Mouse (Mus musculus) hindbrain, embryonic 14.5 days (tissue): ENCODE measurements around the gene Casq1. TPM values are rescaled to one million over a fixed set of nuclear protein-coding genes. Genes with fewer than 3 reads are reported as not detected.

Source experiments
- ATAC-seq: fragments of 200-750 bp; cut with Nextera tagmentation; 2 replicates; pipeline ENCODE4 v1.8.0; 2017; ENCODE audit warnings: moderate number of reproducible peaks, mild to moderate bottlenecking, moderate TSS enrichment, moderate library complexity; ENCODE audit not compliant: low FRiP score
- DNase-seq: peaks from one replicate; pipeline ENCODE4 v3.0.0-alpha.2; 2015; ENCODE audit warnings: low spot score
- H3K27ac ChIP-seq: fragments of 300-500 bp; sonication (generic); 2 replicates; pipeline ENCODE4 v1.5.1; 2014; ENCODE audit warnings: mild to moderate bottlenecking, moderate library complexity
- H3K27me3 ChIP-seq: fragments of 300-500 bp; sonication (generic); 2 replicates; pipeline ENCODE4 v1.6.1; 2014; ENCODE audit warnings: mild to moderate bottlenecking, low read length, mixed read lengths; ENCODE audit not compliant: control insufficient read depth, insufficient read depth
- H3K36me3 ChIP-seq: fragments of 300-500 bp; sonication (generic); replicated peaks from 2 replicates; pipeline ENCODE4 v1.6.1; 2014; ENCODE audit not compliant: control insufficient read depth, insufficient read depth
- H3K4me1 ChIP-seq: fragments of 300-500 bp; sonication (generic); replicated peaks from 2 replicates; pipeline ENCODE4 v1.6.1; 2014; ENCODE audit warnings: antibody characterized with exemption, low read length, mixed read lengths; ENCODE audit not compliant: control insufficient read depth, insufficient read depth
- H3K4me2 ChIP-seq: fragments of 300-500 bp; sonication (generic); replicated peaks from 2 replicates; pipeline ENCODE4 v1.6.1; 2014; ENCODE audit warnings: mild to moderate bottlenecking, moderate library complexity
- H3K4me3 ChIP-seq: fragments of 300-500 bp; sonication (generic); replicated peaks from 2 replicates; pipeline ENCODE4 v1.5.1; 2014; ENCODE audit warnings: mild to moderate bottlenecking, low read length
- H3K9ac ChIP-seq: fragments of 300-500 bp; sonication (generic); 2 replicates; pipeline ENCODE4 v1.6.1; 2014
- H3K9me3 ChIP-seq: fragments of 300-500 bp; sonication (generic); 2 replicates; pipeline ENCODE4 v1.6.1; 2016; ENCODE audit warnings: low read length; ENCODE audit not compliant: control insufficient read depth
- WGBS: fragments of 180-500 bp; shearing (Covaris S2); extraction: QIAGEN DNeasy Blood & Tissue Kit; methylation state at CpG from one replicate; pipeline ENCODE4 v1.1.7; 2014; 5-methylcytosine and 5-hydroxymethylcytosine counted together
- polyA plus RNA-seq: library from polyadenylated mRNA; unstranded; fragments of >200 nt; fragmentation: Nextera tagmentation; extraction: Ambion mirVana; gene quantifications from 2 replicates; pipeline ENCODE4 v1.2.1, GENCODE M21; 2014

The Casq1 gene
- polyA plus RNA-seq, 1 experiment from 2014 or later, result 1.4 TPM

DNA sequence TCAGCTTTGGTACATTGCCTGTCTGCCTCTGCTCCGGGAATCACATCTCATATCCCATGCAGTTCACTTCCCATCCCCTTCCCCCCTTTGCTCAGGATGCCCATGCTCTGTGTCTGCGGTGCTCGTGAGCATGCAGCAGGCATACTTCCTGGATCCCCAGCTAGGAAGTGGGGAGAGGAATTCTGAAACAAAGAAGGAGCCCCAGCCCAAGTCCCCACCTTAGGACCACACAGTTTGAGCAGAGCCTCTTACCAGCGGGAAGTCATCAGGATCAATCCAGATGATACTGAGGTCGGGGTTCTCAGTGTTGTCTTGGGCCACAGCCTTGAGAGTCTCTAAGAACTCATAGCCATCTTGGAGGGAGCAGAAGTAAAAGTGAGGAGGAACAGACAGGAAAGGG, 6.9 kb downstream of the Casq1 start:
- peaks cover 4% of the 10 kb centered on the region; the same call in 1 of the 2 replicates for H3K4me1 ChIP-seq
- H3K27ac ChIP-seq, result 0 out of 2 replicates have a peak overlapping the region, but pooled peaks have one; percentile 5
- H3K36me3 ChIP-seq, result no peaks in the 10 kb centered on the region
- no peak overlapping the region for H3K9ac ChIP-seq
- ATAC-seq (no peak), DNase-seq (no peak)
- no peaks in the 10 kb centered on the region for H3K27me3 ChIP-seq
- no peak overlapping the region for H3K4me2 ChIP-seq
- H3K9me3 ChIP-seq, result no peaks in the 10 kb centered on the region
- 48% methylated on average over 5 of the region's 5 CpGs for WGBS
- H3K4me3 ChIP-seq, result no peak overlapping the region

GRCm38 (mm10) chr1:172207111-172207584, 12.5 kb downstream of the Casq1 start:
- peak; percentile 3; the same call in 1 of the 2 replicates for ATAC-seq
- peak overlapping the region; percentile 97 for H3K27ac ChIP-seq
- WGBS, result 10% methylated on average over 7 of the region's 7 CpGs
- no peak for DNase-seq
- no peaks in the 10 kb centered on the region for H3K36me3 ChIP-seq
- H3K27me3 ChIP-seq, result no peaks in the 10 kb centered on the region
- no peaks in the 10 kb centered on the region for H3K9me3 ChIP-seq
- peaks cover 47% of the 10 kb centered on the region for H3K4me1 ChIP-seq
- peak overlapping the region; percentile 88 for H3K4me3 ChIP-seq
- H3K9ac ChIP-seq, result peak overlapping the region; percentile 98
- H3K4me2 ChIP-seq, result peak overlapping the region; percentile 94

DNA sequence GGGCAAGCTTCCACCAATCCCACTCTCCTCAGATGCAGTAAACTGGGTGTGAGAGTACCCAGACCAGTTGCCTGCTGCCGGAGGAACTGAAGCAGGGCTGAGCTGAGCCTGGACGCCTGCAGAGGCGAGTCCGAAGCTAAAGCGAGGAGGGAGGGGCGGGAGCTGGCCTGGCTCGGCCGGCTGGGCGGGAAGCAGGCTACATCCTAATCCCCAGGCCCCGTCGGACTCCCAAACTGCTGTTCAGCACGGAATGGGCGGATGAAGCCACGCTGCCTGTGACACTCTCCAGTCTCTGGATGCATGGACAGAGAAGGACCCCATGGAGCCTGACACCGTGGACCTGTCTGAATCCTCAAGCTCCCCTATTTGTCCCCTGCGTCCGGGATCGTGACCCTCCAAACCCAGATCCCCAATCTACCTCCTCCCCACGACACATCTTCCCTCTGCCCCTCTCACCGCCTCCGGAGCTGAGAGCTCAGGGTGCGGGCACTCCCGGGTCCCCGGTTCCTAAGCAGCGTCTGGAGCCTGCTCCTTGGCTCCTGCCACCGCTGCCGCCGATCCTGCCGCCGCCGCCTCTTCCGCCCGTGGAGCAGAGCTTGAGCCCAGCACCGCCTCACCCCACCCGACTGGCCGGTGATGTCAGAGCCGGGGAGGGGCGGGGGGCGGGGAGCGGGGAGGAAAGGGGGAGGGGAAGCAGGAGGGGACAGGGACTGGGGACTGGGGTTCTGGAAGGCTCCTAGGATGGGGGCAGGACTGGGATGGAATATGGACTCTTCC, 13.3 kb downstream of the Casq1 start, which contains the start of gene Pea15a:
Gene Pea15a, minus strand, starts transcription at position 664 of the 777 bp plus-strand sequence.
- peak within 1 kb of the TSS; percentile 98 for H3K9ac ChIP-seq
- WGBS, result under 1% methylated on average over 36 of the region's 40 CpGs
- peak; percentile 79 for ATAC-seq

GRCm38 (mm10) chr1:172205741-172206087, 14.0 kb downstream of the Casq1 start:
- peaks cover 62% of the 10 kb centered on the region for H3K4me1 ChIP-seq

More for the DNA sequence above, 13.3 kb downstream of the Casq1 start, which contains the start of gene Pea15a:
- Histone ChIP-seq H3K27me3 (no peaks in the 10 kb centered on the region), H3K27ac (peak within 1 kb of the TSS; percentile 97), H3K4me2 (peak within 1 kb of the TSS; percentile 94), H3K4me3 (peak within 1 kb of the TSS; percentile 88), H3K9me3 (no peaks in the 10 kb centered on the region), H3K4me1 (peaks cover 56% of the 10 kb centered on the region), H3K36me3 (no peaks in the 10 kb centered on the region)
- peak; percentile 82 for DNase-seq

DNA sequence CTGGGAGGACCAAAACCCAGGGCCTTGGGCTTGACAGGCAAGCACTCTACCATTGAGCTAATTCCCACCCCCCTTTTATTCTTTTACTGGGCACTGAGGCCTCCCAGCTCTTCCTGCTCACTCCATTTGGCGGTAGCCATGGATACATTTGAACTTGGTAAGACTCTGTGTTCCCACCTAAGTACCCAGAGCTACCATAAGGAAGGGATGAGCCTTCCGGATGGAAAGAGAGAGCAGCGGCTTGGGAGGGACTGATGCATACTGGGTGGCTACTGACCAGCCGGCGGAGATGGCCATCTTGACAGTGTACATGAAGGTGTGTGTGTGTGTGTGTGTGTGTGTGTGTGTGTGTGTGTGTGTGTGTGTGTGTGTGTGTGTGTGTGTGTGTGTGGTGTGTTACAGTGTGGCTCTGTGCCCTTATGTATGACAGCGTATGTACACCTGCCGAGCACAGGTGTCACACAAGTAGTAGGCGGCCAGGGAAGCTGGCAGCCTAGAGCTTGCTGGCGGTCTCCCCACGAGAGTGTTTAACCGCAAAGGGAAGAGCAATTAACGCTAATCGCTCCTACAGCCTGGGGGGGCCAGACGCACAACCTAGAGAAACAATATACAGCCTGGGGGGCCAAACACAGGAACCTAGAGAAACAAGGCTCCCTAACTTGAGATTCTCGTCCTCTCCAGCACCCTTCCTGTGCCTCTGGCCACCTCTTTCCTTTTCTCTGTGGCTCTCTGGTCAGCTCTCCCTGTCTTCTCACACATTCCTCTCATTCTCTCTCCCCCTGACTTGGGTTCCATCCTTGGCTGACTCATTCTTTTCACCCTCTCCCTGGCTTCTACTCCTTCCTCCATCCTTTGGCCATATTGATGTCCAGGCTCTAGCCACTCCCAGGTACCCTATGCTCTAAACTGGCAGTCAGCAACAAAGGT, 14.6 kb downstream of the Casq1 start:
- Histone ChIP-seq H3K4me2 (peak overlapping the region; percentile 94), H3K4me1 (peaks cover 68% of the 10 kb centered on the region), H3K27me3 (no peaks in the 10 kb centered on the region), H3K9ac (peak overlapping the region; percentile 98), H3K27ac (peak overlapping the region; percentile 97), H3K9me3 (no peaks in the 10 kb centered on the region), H3K36me3 (peaks cover 6% of the 10 kb centered on the region), H3K4me3 (peak overlapping the region; percentile 88)
- 12% methylated on average over 15 of the region's 15 CpGs for WGBS
- DNase-seq (no peak), ATAC-seq (no peak)

More at GRCm38 (mm10) chr1:172205741-172206087, 14.0 kb downstream of the Casq1 start:
- H3K4me2 ChIP-seq, result peak overlapping the region; percentile 94
- no peaks in the 10 kb centered on the region for H3K27me3 ChIP-seq
- WGBS, result 1% methylated on average over 3 of the region's 3 CpGs
- DNase-seq (no peak), ATAC-seq (no peak)
- H3K9me3 ChIP-seq, result no peaks in the 10 kb centered on the region
- H3K4me3 ChIP-seq, result peak overlapping the region; percentile 88
- H3K36me3 ChIP-seq, result no peaks in the 10 kb centered on the region
- H3K9ac ChIP-seq, result peak overlapping the region; percentile 98
- H3K27ac ChIP-seq, result peak overlapping the region; percentile 97

GRCm38 (mm10) chr1:172204033-172204813, 15.4 kb downstream of the Casq1 start:
- no peaks in the 10 kb centered on the region for H3K27me3 ChIP-seq
- H3K9ac ChIP-seq, result peak overlapping the region; percentile 98
- ATAC-seq (no peak), DNase-seq (no peak)
- peak overlapping the region; percentile 88 for H3K4me3 ChIP-seq
- H3K36me3 ChIP-seq, result peaks cover 15% of the 10 kb centered on the region
- peaks cover 69% of the 10 kb centered on the region for H3K4me1 ChIP-seq
- no peaks in the 10 kb centered on the region for H3K9me3 ChIP-seq
- peak overlapping the region; percentile 97 for H3K27ac ChIP-seq
- H3K4me2 ChIP-seq, result peak overlapping the region; percentile 94
- WGBS, result 10% methylated on average over 9 of the region's 9 CpGs

- H3K27ac ChIP-seq, result peak overlapping the region; percentile 97
- peak overlapping the region; percentile 98 for H3K9ac ChIP-seq
- DNase-seq (no peak), ATAC-seq (no peak)
- H3K4me2 ChIP-seq, result peak overlapping the region; percentile 94
- peak overlapping the region; percentile 88; the same call in 1 of the 2 replicates for H3K4me3 ChIP-seq
- H3K4me1 ChIP-seq, result peaks cover 69% of the 10 kb centered on the region
- WGBS, result 5% methylated on average over 4 of the region's 4 CpGs
- no peaks in the 10 kb centered on the region for H3K27me3 ChIP-seq
- H3K36me3 ChIP-seq, result peaks cover 21% of the 10 kb centered on the region
- H3K9me3 ChIP-seq, result no peaks in the 10 kb centered on the region
Measured at GRCm38 (mm10) chr1:172203566-172203965, 16.1 kb downstream of the Casq1 start.

DNA sequence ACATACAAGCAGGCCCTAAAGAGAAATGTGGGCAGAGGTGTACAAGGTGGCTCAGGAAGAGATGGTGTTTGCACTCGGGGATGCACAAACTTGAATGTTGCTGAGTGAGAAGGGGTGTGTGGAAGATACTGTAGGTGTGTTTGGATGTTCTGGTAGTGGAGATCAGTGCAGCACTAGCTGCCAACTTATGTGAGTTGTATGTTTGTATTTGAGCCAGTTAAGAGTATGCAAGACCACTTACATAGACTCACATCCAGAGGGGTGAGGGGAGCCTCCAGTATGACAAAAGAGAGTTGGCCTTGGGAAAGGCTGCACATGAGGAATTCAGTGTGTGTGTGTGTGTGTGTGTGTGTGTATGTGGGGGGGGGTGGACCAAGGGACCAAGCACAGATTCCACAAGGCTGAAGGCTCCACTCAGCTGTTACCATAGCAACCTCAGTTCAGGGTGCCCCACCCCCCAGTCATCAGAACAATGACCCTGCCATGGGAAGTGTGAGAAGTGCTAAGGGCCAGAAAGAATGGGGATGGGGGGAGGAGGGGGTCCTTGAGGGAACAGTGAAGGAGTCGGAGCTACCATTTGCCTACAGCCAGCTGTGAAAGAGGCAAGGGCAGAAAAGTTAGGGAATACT, 16.7 kb downstream of the Casq1 start:
- DNase-seq (no peak), ATAC-seq (peak; percentile 18)
- Histone ChIP-seq H3K9me3 (no peaks in the 10 kb centered on the region), H3K36me3 (peaks cover 27% of the 10 kb centered on the region), H3K4me1 (peaks cover 69% of the 10 kb centered on the region), H3K4me2 (peak overlapping the region; percentile 94), H3K4me3 (peak overlapping the region; percentile 12; the same call in 1 of the 2 replicates), H3K9ac (peak overlapping the region; percentile 98), H3K27ac (peak overlapping the region; percentile 97), H3K27me3 (no peaks in the 10 kb centered on the region)
- WGBS, result 3% methylated on average over 2 of the region's 2 CpGs
